Mouse (Mus musculus) brain, embryonic 18.5 days (tissue): ENCODE results near the gene Mreg.
A peak's percentile ranks its signal among the peaks of the same experiment; 100 is the strongest.

Experiments used
- DNase-seq: peaks from one replicate; pipeline ENCODE4 v3.0.0-alpha.2; 2012; ENCODE audit warnings: low read depth, low spot score

Gene Mreg

GRCm38 (mm10) chr1:72226887-72227481, 14.9 kb upstream of the Mreg start:
- DNase-seq, result no peak

- peak; percentile 72 for DNase-seq
These were observed 14.2 kb upstream of the Mreg start for GRCm38 (mm10) chr1:72226172-72226886.

GRCm38 (mm10) chr1:72225720-72226171, 13.6 kb upstream of the Mreg start:
- DNase-seq, result peak; percentile 64

GRCm38 (mm10) chr1:72225054-72225718, 13.1 kb upstream of the Mreg start:
- no peak for DNase-seq

- no peak for DNase-seq
These were observed 7.9 kb upstream of the Mreg start for GRCm38 (mm10) chr1:72220008-72220407.

- DNase-seq, result no peak
These were observed 7.0 kb upstream of the Mreg start for GRCm38 (mm10) chr1:72219116-72219515.

GRCm38 (mm10) chr1:72218626-72219025, 6.5 kb upstream of the Mreg start:
- no peak for DNase-seq

- DNase-seq, result no peak
These were observed 4.7 kb upstream of the Mreg start for GRCm38 (mm10) chr1:72216761-72217160.

GRCm38 (mm10) chr1:72215174-72215573, 3.1 kb upstream of the Mreg start:
- DNase-seq, result no peak

- DNase-seq, result no peak
These were observed 2.4 kb upstream of the Mreg start for GRCm38 (mm10) chr1:72214470-72214961.

- no peak for DNase-seq
These were observed 1.8 kb upstream of the Mreg start for GRCm38 (mm10) chr1:72213954-72214353.

- DNase-seq, result no peak
These were observed 1.1 kb downstream of the Mreg start for GRCm38 (mm10) chr1:72210803-72211679.

- no peak for DNase-seq
These were observed 4.0 kb downstream of the Mreg start for GRCm38 (mm10) chr1:72208095-72208494.

GRCm38 (mm10) chr1:72205113-72205512, 7.0 kb downstream of the Mreg start:
- no peak for DNase-seq

- DNase-seq, result no peak
These were observed 8.9 kb downstream of the Mreg start for GRCm38 (mm10) chr1:72203204-72203603.

GRCm38 (mm10) chr1:72202705-72203104, 9.4 kb downstream of the Mreg start:
- DNase-seq, result no peak

GRCm38 (mm10) chr1:72202068-72202467, 10.0 kb downstream of the Mreg start:
- no peak for DNase-seq

GRCm38 (mm10) chr1:72201126-72201525, 11.0 kb downstream of the Mreg start:
- DNase-seq, result no peak

- DNase-seq, result no peak
These were observed 13.8 kb downstream of the Mreg start for GRCm38 (mm10) chr1:72198142-72198806.

GRCm38 (mm10) chr1:72196626-72197359, 15.3 kb downstream of the Mreg start:
- DNase-seq, result no peak
